Mouse (Mus musculus) ES-Bruce4 (cell line): ENCODE data around the gene Qpct. TPM values are rescaled to one million over a fixed set of nuclear protein-coding genes. Genes with fewer than 3 reads are reported as not detected.
"Not testable (repeated sequence)": the region's sequence is repeated elsewhere in the genome, so short reads cannot be mapped to it uniquely, and the experiment has no call there.

Experiments used
- H3K27ac ChIP-seq: 2 replicates; pipeline ENCODE4 v1.5.1; 2012; ENCODE audit warnings: low read length, inconsistent platforms; ENCODE audit not compliant: insufficient read depth
- H3K27me3 ChIP-seq: 2 replicates; pipeline ENCODE4 v1.6.1; 2012; ENCODE audit warnings: mild to moderate bottlenecking, low read length, inconsistent platforms; ENCODE audit not compliant: control insufficient read depth, poor library complexity, insufficient read depth, severe bottlenecking
- H3K36me3 ChIP-seq: 2 replicates; pipeline ENCODE4 v1.6.1; 2012; ENCODE audit warnings: inconsistent platforms, mild to moderate bottlenecking, low read length, moderate library complexity; ENCODE audit not compliant: control insufficient read depth, poor library complexity, insufficient read depth, severe bottlenecking
- H3K4me1 ChIP-seq: one replicate; pipeline ENCODE4 v1.8.1; 2011; ENCODE audit warnings: low read length; ENCODE audit not compliant: control insufficient read depth, insufficient read depth
- H3K4me3 ChIP-seq: 2 replicates; pipeline ENCODE4 v1.5.1; 2011; ENCODE audit warnings: low read depth, mild to moderate bottlenecking, low read length
- H3K9ac ChIP-seq: 2 replicates; pipeline ENCODE4 v1.6.1; 2012; ENCODE audit warnings: low read depth, mild to moderate bottlenecking, inconsistent platforms; ENCODE audit not compliant: poor library complexity, severe bottlenecking
- H3K9me3 ChIP-seq: replicated peaks from 2 replicates; pipeline ENCODE4 v1.6.1; 2012; ENCODE audit warnings: mild to moderate bottlenecking, low read length, inconsistent platforms; ENCODE audit not compliant: control insufficient read depth, poor library complexity, insufficient read depth, severe bottlenecking
- CTCF ChIP-seq: IDR thresholded peaks from one replicate; pipeline ENCODE4 v1.8.1; 2011; ENCODE audit warnings: low read depth, low read length
- EP300 ChIP-seq: IDR thresholded peaks from 2 replicates; pipeline ENCODE4 v1.6.1; 2011; ENCODE audit warnings: low read depth, low read length; ENCODE audit not compliant: insufficient read depth
- POLR2A ChIP-seq: IDR thresholded peaks from one replicate; pipeline ENCODE4 v1.8.1; 2011; ENCODE audit warnings: low read length; ENCODE audit not compliant: insufficient read depth
- polyA plus RNA-seq: library from polyadenylated mRNA; stranded (reverse); fragments of >200 nt; gene quantifications from 2 replicates; pipeline ENCODE4 v1.2.4, GENCODE M21; 2011; ENCODE audit warnings: low read depth; ENCODE audit not compliant: missing spikeins, insufficient read depth, insufficient read length

Qpct gene
- polyA plus RNA-seq, 1 experiment: 3.0 TPM

DNA sequence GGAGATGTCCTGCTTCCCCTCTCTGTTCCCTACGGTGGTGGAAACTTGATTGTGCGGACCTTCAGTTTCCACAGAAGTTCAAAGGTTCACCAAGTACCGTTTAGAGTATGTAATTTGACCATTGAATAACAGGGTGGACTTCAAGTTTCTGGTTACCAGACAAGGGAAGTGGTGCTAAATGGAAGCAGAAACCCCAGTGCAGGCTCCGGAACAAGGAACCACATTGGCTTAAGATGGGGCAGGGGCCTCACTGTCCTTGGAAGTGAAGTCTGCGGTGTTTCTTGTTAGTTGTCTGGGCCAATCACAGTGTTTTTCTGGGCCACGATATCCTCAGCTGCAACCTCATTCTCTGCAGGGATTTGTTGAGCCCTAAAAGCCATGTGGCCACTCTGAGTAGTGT is 56.5 kb downstream of the Qpct start:
- TF ChIP-seq CTCF (no peak), EP300 (no peak), POLR2A (no peak)
- Histone ChIP-seq H3K27me3 (no peaks in the 10 kb centered on the region), H3K36me3 (no peaks in the 10 kb centered on the region), H3K4me3 (no peak overlapping the region), H3K27ac (no peak overlapping the region), H3K9me3 (no peaks in the 10 kb centered on the region), H3K4me1 (no peaks in the 10 kb centered on the region), H3K9ac (no peak overlapping the region)

DNA sequence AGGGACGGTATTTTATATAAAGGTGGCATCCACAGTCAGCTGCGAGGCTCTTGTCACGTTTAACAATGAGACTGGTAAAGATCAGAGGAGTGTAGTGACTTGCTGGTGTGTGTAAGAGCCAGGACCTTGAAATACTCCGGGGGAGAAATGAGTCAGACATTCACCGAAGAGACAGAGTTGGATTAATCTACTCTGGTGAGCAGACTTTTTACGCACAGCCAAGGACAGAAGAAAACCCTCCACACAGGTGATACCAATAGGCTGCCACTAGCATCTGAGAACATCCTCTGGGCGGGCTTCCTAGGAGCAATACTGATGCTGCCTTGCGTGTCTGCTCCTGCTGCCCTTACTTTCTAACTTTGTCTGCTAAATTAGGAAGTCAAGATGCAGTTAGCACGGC is 57.9 kb downstream of the Qpct start:
- Histone ChIP-seq H3K36me3 (no peaks in the 10 kb centered on the region), H3K4me3 (no peak overlapping the region), H3K9ac (no peak overlapping the region), H3K27ac (no peak overlapping the region), H3K9me3 (no peaks in the 10 kb centered on the region), H3K4me1 (no peaks in the 10 kb centered on the region), H3K27me3 (no peaks in the 10 kb centered on the region)
- no peak for TF ChIP-seq EP300
- TF ChIP-seq CTCF: no peak
- no peak for TF ChIP-seq POLR2A

DNA sequence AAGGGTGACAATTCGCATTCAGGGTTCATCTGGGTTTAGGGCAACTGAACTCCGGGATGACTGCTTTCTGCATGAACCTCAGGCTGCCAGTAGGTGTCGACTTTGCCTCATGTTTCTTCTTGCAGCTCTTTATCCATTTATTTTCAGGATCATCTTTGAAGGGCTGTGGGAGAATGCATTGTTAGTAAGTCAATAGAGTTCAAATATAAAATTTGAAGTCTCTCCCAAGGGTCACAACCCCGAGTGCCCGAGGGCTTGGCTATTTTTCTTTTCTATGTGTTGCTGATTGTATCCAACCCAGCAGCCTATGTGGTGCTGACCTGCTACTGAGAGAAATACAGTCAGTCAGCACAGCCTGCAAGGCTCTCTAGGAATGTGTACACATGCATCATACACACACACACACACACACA is 59.2 kb downstream of the Qpct start:
- no peaks in the 10 kb centered on the region for H3K36me3 ChIP-seq
- H3K9me3 ChIP-seq: no peaks in the 10 kb centered on the region
- no peaks in the 10 kb centered on the region for H3K4me1 ChIP-seq
- no peak overlapping the region for H3K4me3 ChIP-seq
- no peak overlapping the region for H3K27ac ChIP-seq
- no peak overlapping the region for H3K9ac ChIP-seq
- no peak for TF ChIP-seq POLR2A
- TF ChIP-seq EP300: no peak
- peak; percentile 64 for TF ChIP-seq CTCF
- no peaks in the 10 kb centered on the region for H3K27me3 ChIP-seq

GRCm38 (mm10) chr17:79115248-79115647 is 63.5 kb downstream of the Qpct start:
- H3K4me1 ChIP-seq, H3K27ac ChIP-seq, H3K4me3 ChIP-seq, H3K9me3 ChIP-seq, H3K36me3 ChIP-seq, H3K27me3 ChIP-seq, H3K9ac ChIP-seq: not testable (repeated sequence)
- peak; percentile 59; the same call in 1 of the 2 replicates for TF ChIP-seq EP300

DNA sequence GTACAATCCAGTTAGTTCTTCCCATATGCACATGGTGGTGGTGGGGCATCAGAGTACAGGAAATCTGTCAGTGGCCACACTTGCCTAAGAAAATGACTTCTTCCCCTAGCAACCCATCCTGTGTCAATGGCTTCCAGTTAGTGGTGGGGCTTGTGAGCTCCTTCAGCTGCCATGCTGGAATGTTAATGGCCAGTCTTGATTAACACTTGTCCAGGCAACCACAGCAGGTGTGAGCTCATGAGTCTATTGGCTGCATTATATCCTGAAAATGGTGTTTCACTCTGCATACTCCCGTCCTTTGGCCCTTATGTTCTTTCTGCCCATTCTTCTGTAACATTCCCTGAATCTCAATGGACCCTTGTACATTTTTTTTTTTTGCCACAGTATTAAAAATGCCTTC is 67.4 kb downstream of the Qpct start:
- Histone ChIP-seq H3K9me3 (peaks cover 3% of the 10 kb centered on the region; the same call in 1 of the 2 replicates), H3K4me3 (no peak overlapping the region), H3K4me1 (no peaks in the 10 kb centered on the region), H3K9ac (no peak overlapping the region), H3K27me3 (no peaks in the 10 kb centered on the region), H3K36me3 (no peaks in the 10 kb centered on the region), H3K27ac (no peak overlapping the region)
- no peak for TF ChIP-seq POLR2A
- TF ChIP-seq CTCF: no peak
- TF ChIP-seq EP300: no peak

- Histone ChIP-seq H3K9ac (no peak overlapping the region), H3K4me3 (no peak overlapping the region), H3K36me3 (no peaks in the 10 kb centered on the region), H3K9me3 (peaks cover 3% of the 10 kb centered on the region; the same call in 1 of the 2 replicates), H3K4me1 (no peaks in the 10 kb centered on the region), H3K27me3 (no peaks in the 10 kb centered on the region), H3K27ac (no peak overlapping the region)
- TF ChIP-seq CTCF (no peak), EP300 (no peak), POLR2A (no peak)
Observed at GRCm38 (mm10) chr17:79120269-79120668, 68.6 kb downstream of the Qpct start.
